Mouse (Mus musculus): ENCODE results near the gene Arl6ip1.

- no peak for TF ChIP-seq POLR2A (IDR thresholded peaks at IDR 0.05; ENCODE audit: insufficient read depth, low read depth, low read length)
- TF ChIP-seq CTCF (IDR thresholded peaks at IDR 0.05), result no peak
These were observed 3.7 kb downstream of the Arl6ip1 start for GRCm38 (mm10) chr7:118125736-118126135.
